Comparison of ENCODE assay signal across 13 mouse cellular contexts in genomic region chr3:37965221-37965620, GRCm38 (mm10).
"Had no signal": no experiment of that assay in that cellular context is flagged by ENCODE, and none has a peak within 500 bp of the region (broad histone marks: within the 10 kb centered on the region; RNA-seq: fewer than 3 reads in every experiment).

No protein-coding gene starts in this region.

- H3K9me3 ChIP-seq: limb, embryonic 13.5 days; midbrain, embryonic 13.5 days; neural tube, embryonic 12.5 days had no signal

- DNase-seq: kidney, adult 8-10 months; kidney, postnatal 36 days; layer of hippocampus, adult 9-11 months; layer of hippocampus, postnatal 36 days; lung, adult 18-20 months; retina, postnatal 1 day; right cerebral cortex, postnatal 14 days; thymus, postnatal 14 days had no signal

- H3K4me3 ChIP-seq: limb, embryonic 13.5 days; midbrain, embryonic 13.5 days; neural tube, embryonic 12.5 days had no signal

- H3K36me3 ChIP-seq: limb, embryonic 13.5 days; midbrain, embryonic 13.5 days; neural tube, embryonic 12.5 days had no signal

- H3K27me3 ChIP-seq: limb, embryonic 13.5 days; neural tube, embryonic 12.5 days had no signal

- H3K4me1 ChIP-seq: midbrain, embryonic 13.5 days; neural tube, embryonic 12.5 days had no signal

- H3K4me2 ChIP-seq: limb, embryonic 13.5 days; midbrain, embryonic 13.5 days; neural tube, embryonic 12.5 days had no signal

- ATAC-seq: midbrain, embryonic 13.5 days had no signal

- H3K9ac ChIP-seq: limb, embryonic 13.5 days; liver, embryonic 14.5 days; midbrain, embryonic 13.5 days; neural tube, embryonic 12.5 days had no signal

- H3K27ac ChIP-seq: limb, embryonic 13.5 days; liver, embryonic 14.5 days; midbrain, embryonic 13.5 days; neural tube, embryonic 12.5 days; stomach, postnatal 0 days had no signal
